Mouse (Mus musculus) liver, embryonic 14.5 days (tissue): ENCODE data around the gene Thoc3. TPM values are rescaled to one million over a fixed set of nuclear protein-coding genes. Genes with fewer than 3 reads are reported as not detected.
A peak's percentile ranks its signal among the peaks of the same experiment; 100 is the strongest.

ENCODE experiments used
- ATAC-seq: fragments of 200-750 bp; cut with Nextera tagmentation; 2 replicates; pipeline ENCODE4 v1.8.0; 2017; ENCODE audit warnings: moderate number of reproducible peaks, mild to moderate bottlenecking, moderate library complexity; ENCODE audit not compliant: insufficient read depth
- DNase-seq, 3 experiments: peaks; one replicate each; pipeline ENCODE4 v3.0.0-alpha.2; 2012 to 2013; ENCODE audit warnings: low read depth in 3 of 3, low spot score in 3 of 3
- H3K27ac ChIP-seq: fragments of 300-500 bp; sonication (generic); 2 replicates; pipeline ENCODE4 v1.5.1; 2014; ENCODE audit warnings: moderate library complexity, mild to moderate bottlenecking, control low read depth, inconsistent platforms
- H3K27me3 ChIP-seq: fragments of 300-500 bp; sonication (generic); 2 replicates; pipeline ENCODE4 v1.6.1; 2014; ENCODE audit warnings: mild to moderate bottlenecking, low read length, moderate library complexity; ENCODE audit not compliant: control insufficient read depth, insufficient read depth
- H3K36me3 ChIP-seq: fragments of 300-500 bp; sonication (generic); replicated peaks from 2 replicates; pipeline ENCODE4 v1.6.1; 2014; ENCODE audit warnings: low read depth; ENCODE audit not compliant: control insufficient read depth, insufficient read depth
- H3K4me1 ChIP-seq, 2 experiments: fragments of 200-500 bp in 1 of 2; fragments of 300-500 bp in 1 of 2; sonication (generic) in 1 of 2; replicated peaks; 2 replicates each; pipeline ENCODE4 v1.6.1; 2012 to 2014; ENCODE audit warnings: antibody characterized with exemption in 1 of 2, inconsistent platforms in 1 of 2, low read length in 1 of 2; ENCODE audit not compliant: control insufficient read depth in 2 of 2, insufficient read depth in 2 of 2
- H3K4me2 ChIP-seq: fragments of 300-500 bp; sonication (generic); 2 replicates; pipeline ENCODE4 v1.6.1; 2014; ENCODE audit warnings: low read depth, mild to moderate bottlenecking, control low read depth, moderate library complexity
- H3K4me3 ChIP-seq, 2 experiments: fragments of 200-500 bp in 1 of 2; fragments of 300-500 bp in 1 of 2; sonication (generic) in 1 of 2; 2 replicates each; pipeline ENCODE4 v1.5.1; 2012 to 2014; ENCODE audit warnings: low read depth in 2 of 2, low read length in 2 of 2, mild to moderate bottlenecking in 2 of 2, control low read depth in 1 of 2, inconsistent platforms in 1 of 2, moderate library complexity in 1 of 2; ENCODE audit not compliant: insufficient read depth in 1 of 2
- H3K9ac ChIP-seq: fragments of 300-500 bp; sonication (generic); replicated peaks from 2 replicates; pipeline ENCODE4 v1.6.1; 2014; ENCODE audit warnings: mild to moderate bottlenecking, control low read depth, moderate library complexity
- H3K9me3 ChIP-seq: fragments of 300-500 bp; sonication (generic); 2 replicates; pipeline ENCODE4 v1.6.1; 2016; ENCODE audit warnings: low read length, mixed read lengths; ENCODE audit not compliant: control insufficient read depth
- CTCF ChIP-seq: IDR thresholded peaks from 2 replicates; pipeline ENCODE4 v1.5.1; 2016; ENCODE audit warnings: antibody characterized with exemption, low read depth, control low read depth
- EP300 ChIP-seq: IDR thresholded peaks from 2 replicates; pipeline ENCODE4 v1.6.1; 2016; ENCODE audit warnings: antibody characterized with exemption, low read depth
- WGBS: fragments of 180-500 bp; shearing (Covaris S2); extraction: QIAGEN DNeasy Blood & Tissue Kit; methylation state at CpG from one replicate; pipeline ENCODE4 v1.1.7; 2014; ENCODE audit not compliant: insufficient replicate concordance; 5-methylcytosine and 5-hydroxymethylcytosine counted together
- polyA plus RNA-seq, 2 experiments: library from polyadenylated mRNA; depleted of rRNA in 1 of 2; stranded (reverse) in 1 of 2; unstranded in 1 of 2; fragments of >200 nt; fragmentation: Nextera tagmentation in 1 of 2; extraction: Ambion mirVana in 1 of 2; gene quantifications; 2 replicates each; pipeline versions ENCODE4 v1.2.1 to v1.2.3; 2012 to 2014

The Thoc3 gene
- 15.7 and 21.3 TPM in 2 replicates for polyA plus RNA-seq (2012; rRNA removed)
- polyA plus RNA-seq (2014; fragmentation: Nextera tagmentation; extraction: Ambion mirVana), result 46.6 and 48.4 TPM in 2 replicates

DNA sequence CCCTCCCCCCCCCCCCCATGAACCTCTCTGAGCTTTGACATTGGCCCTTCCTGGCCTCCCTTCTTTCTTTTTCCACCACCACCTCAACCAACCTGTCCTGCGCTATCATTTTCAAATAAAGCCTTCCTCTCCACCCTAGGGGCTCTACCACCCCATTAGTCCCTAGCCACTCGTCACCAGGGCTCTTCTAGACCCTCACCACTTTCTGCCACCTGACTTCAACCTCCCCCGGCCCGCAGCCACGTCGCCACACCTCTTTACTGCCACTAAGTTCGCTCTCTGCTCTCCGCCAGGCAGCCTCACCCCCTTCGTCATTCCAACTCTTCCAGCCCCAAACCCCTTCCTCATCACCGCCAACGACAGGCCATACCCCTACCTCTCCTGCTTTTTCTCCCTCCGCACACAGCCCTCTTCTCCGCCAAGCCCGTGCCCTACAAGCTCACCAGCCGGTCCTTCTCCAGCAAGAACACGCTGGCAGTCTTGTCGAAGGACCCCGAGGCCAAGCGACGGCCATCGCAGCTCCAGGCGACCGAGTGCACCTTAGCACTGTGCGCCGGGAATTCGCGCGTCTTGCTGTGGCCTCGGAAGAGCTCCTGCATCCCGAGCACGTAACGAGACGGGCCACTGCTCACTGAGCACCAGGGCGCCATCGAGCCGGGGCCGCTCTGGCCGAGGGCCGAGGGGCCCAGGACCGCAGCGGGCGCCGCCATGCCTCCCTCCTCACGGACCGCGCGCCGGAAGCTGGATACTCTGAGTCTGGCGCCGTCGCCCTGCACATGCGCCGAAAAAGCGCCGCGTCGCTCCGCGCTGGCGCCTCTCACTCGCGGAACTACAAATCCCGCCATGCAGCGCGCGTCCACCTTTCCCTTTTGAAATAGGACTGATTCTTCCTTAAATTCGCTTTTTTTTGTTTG is at the start of gene Thoc3:
TSS of gene Thoc3 (minus strand) at position 752 of the 914 bp plus-strand sequence.
- no peak for TF ChIP-seq EP300
- no peak for TF ChIP-seq CTCF
- peak within 1 kb of the TSS; percentile 81 for H3K9ac ChIP-seq
- under 1% methylated on average over 67 of the region's 67 CpGs for whole genome bisulfite sequencing
- no peak within 1 kb of the TSS for H3K27ac ChIP-seq
- peaks cover 37% of the 10 kb centered on the region for H3K36me3 ChIP-seq
- H3K4me2 ChIP-seq, result peak within 1 kb of the TSS; percentile 89
- peaks cover 4 to 6% of the 10 kb centered on the region in 2 experiments for H3K4me1 ChIP-seq
- H3K9me3 ChIP-seq, result no peaks in the 10 kb centered on the region
- ATAC-seq (peak; percentile 97), DNase-seq (peak; percentile 79 to 81 (median 81))
- peak within 1 kb of the TSS; percentile 84 to 89 for H3K4me3 ChIP-seq
- H3K27me3 ChIP-seq, result no peaks in the 10 kb centered on the region

DNA sequence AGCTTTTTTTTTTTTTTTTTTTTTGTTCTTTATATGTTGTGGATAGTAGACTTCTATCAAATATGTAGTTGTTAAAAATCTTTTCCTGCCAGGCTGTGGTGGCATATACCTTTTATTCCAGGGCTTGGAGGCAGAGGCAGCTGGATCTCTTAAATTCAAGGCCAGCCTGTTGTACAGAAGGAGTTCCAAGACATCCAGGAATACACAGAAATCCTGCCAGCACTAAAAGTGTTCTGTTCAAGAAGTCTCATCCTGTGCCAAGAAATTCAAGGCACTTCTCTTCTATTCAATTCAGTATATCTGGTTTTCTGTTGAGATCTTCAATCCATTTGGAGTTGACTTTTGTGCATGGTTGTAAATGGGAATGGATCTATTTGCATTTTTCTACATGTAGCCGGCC is 37.3 kb upstream of the Thoc3 start:
- Histone ChIP-seq H3K27me3 (no peaks in the 10 kb centered on the region; the same call in 1 of the 2 replicates), H3K9ac (no peak overlapping the region), H3K27ac (no peak overlapping the region), H3K36me3 (no peaks in the 10 kb centered on the region), H3K4me3 (no peak overlapping the region), H3K4me2 (no peak overlapping the region), H3K4me1 (peaks cover 5 to 11% of the 10 kb centered on the region in 2 experiments), H3K9me3 (no peaks in the 10 kb centered on the region)
- TF ChIP-seq EP300 (no peak), CTCF (no peak)
- ATAC-seq, result no peak
- 71% methylated on average over 1 of the region's 1 CpGs for WGBS
- no peak for DNase-seq

DNA sequence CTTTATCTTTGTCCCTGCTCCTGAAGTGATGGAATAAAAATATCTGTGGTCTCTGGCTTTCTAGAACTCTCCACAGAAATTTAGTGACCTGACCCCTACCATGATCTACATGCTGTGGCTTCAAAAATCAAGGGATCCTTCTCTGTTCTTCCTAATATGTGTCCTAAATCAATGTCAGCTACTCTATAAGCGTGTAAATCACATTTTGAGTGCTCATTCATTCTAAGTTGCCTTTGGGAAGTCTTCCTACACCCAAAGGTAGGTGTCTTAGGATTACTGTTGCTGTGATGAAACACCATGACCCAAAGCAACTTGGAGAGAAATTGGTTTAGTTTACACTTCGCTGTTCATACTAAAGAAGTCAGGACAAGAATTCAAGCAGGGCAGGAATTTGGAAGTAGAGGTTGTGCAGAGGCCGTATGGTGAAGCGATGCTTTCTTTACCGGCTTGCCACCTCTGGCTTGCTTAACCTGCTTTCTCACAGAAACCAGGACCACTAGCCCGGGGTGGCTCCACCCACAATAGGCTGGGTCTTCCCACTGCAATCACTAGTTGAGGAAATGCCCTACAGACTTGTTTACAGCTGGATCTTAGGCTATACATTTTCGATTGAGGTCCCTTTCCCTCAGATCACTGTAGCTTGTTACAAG is 36.1 kb upstream of the Thoc3 start:
- peak overlapping the region; percentile 69 for H3K9ac ChIP-seq
- ATAC-seq (no peak), DNase-seq (no peak)
- 33% methylated on average over 7 of the region's 7 CpGs for WGBS
- no peaks in the 10 kb centered on the region for H3K36me3 ChIP-seq
- no peak overlapping the region for H3K27ac ChIP-seq
- no peaks in the 10 kb centered on the region; the same call in 1 of the 2 replicates for H3K27me3 ChIP-seq
- peak overlapping the region; percentile 63 to 73 for H3K4me3 ChIP-seq
- H3K9me3 ChIP-seq, result no peaks in the 10 kb centered on the region
- TF ChIP-seq EP300 (no peak), CTCF (no peak)
- H3K4me2 ChIP-seq, result peak overlapping the region; percentile 99
- peaks cover 7 to 15% of the 10 kb centered on the region in 2 experiments for H3K4me1 ChIP-seq

DNA sequence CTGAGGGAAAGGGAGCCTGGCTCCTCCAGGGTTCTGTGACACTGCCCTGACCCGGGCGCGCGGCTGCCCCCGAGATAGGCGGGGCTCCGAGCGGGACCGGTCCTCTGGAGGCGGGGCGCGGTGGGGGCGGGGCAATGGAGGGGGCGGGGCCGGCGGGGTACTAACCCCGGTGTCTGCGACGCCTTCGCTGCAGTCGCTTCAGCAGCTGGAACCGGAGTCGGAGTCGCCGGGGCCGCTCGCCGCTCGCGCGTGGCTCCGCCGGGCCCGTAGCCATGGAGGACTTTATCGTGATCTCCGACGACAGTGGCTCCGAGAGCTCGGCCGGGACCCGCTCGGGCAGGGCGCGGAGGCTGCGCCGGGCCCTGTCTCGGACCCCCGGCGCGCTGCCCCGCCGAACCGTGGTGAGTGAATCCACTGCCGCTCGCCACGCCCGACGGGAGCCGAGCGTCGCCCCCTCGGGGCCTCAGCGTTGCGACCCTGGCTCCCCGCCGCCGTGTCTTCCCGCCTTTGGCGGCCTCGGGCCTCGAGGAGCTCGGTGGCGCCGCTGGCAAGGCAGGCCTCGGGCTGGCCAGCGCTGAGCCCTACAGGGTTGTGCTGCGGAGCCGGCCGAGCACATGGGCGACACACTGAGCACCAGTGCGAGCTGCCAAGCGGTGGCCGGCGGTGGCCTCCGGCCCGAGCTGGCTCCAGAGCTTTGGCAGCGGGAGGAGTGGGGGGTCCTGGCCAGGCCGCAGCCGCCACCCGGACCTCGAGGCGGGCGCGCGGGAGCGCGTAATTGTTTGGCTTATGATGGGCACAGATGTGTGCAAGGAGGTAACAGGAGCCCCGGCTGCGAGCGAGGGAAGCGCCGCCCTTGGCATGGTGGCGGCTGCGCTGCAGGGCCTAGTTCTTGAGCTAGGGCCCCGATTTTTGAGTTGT is 35.2 kb upstream of the Thoc3 start, which contains the start of gene Simc1:
TSS of gene Simc1 (plus strand) at position 176 of the 918 bp plus-strand sequence.
- DNase-seq (peak; percentile 47 to 50 (median 50)), ATAC-seq (peak; percentile 93)
- H3K9ac ChIP-seq, result peak within 1 kb of the TSS; percentile 69
- peak within 1 kb of the TSS; percentile 99 for H3K4me2 ChIP-seq
- H3K36me3 ChIP-seq, result no peaks in the 10 kb centered on the region
- peaks cover 7 to 15% of the 10 kb centered on the region in 2 experiments for H3K4me1 ChIP-seq
- H3K9me3 ChIP-seq, result no peaks in the 10 kb centered on the region
- under 1% methylated on average over 104 of the region's 105 CpGs for WGBS
- peak within 1 kb of the TSS; percentile 28; the same call in 1 of the 2 replicates for H3K27ac ChIP-seq
- H3K4me3 ChIP-seq, result peak within 1 kb of the TSS; percentile 63 to 73
- 0 out of 2 replicates have a peak, but pooled peaks have one; percentile 8 for TF ChIP-seq CTCF
- no peak for TF ChIP-seq EP300
- no peaks in the 10 kb centered on the region; the same call in 1 of the 2 replicates for H3K27me3 ChIP-seq
